Mouse (Mus musculus): ENCODE results near the gene Rcor1.

Gene Rcor1

GRCm38 (mm10) chr12:111162312-111163061 lies 123.3 kb downstream of the Rcor1 start:
- peak in 1 of 2 experiments; percentile 59 for DNase-seq (ENCODE audit: low spot score in 2 of 2)

- DNase-seq (ENCODE audit: low spot score in 2 of 2) = peak; percentile 70 to 91
These were observed 125.2 kb downstream of the Rcor1 start for GRCm38 (mm10) chr12:111164310-111164751.

GRCm38 (mm10) chr12:111165146-111165812 lies 126.1 kb downstream of the Rcor1 start:
- DNase-seq (ENCODE audit: low spot score in 2 of 2) = peak in 1 of 2 experiments; percentile 28

All from left cerebral cortex, adult 9 months (tissue).